Mouse (Mus musculus): ENCODE data around the gene Tcf7l1.

Tcf7l1 gene

DNA sequence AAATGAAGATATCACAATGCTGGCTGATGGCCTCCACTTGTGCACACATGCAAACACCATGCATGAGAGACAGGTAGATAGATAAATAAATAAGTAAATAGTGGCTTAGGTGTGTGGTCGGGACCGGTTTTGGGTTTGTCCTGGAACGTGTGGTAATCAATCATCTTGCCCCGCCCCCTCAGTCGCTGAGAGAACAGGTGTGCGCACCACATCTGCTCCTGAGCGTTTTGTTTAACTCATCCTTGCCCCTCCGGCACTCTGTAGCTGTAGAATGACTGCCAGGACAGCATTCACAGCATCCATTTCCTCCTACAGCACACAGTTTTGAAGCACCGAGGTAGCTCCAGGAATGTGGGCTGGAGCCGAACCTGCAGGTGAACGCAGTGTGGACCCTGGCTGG is 25.4 kb downstream of the Tcf7l1 start:
- ChIA-PET POLR2A (interaction anchor here (0.9 to 6.6 kb wide), 14 partner anchors 8 to 86 kb away, joined by 3 to 72 read pairs (median 7); partner anchors contain the start of gene Tcf7l1 (in 2 of the 4)), CTCF (interaction anchor here in 1 of 4 experiments (0.5 to 0.7 kb wide), 3 partner anchors 13 to 462 kb away, joined by 3 to 4 read pairs (median 3); no protein-coding TSS in a partner anchor)

- ChIA-PET POLR2A (interaction anchor here in 3 of 4 experiments (0.7 to 5.3 kb wide), 14 partner anchors 9 to 109 kb away, joined by 3 to 73 read pairs (median 4); partner anchors contain the start of gene Tcf7l1 (in 2 of the 3)), CTCF (interaction anchor here in 2 of 4 experiments (0.7 to 1.1 kb wide), 3 partner anchors 21 to 95 kb away, joined by 3 read pairs; no protein-coding TSS in a partner anchor)
Measured at GRCm38 (mm10) chr6:72761645-72762044, 27.4 kb downstream of the Tcf7l1 start.

DNA sequence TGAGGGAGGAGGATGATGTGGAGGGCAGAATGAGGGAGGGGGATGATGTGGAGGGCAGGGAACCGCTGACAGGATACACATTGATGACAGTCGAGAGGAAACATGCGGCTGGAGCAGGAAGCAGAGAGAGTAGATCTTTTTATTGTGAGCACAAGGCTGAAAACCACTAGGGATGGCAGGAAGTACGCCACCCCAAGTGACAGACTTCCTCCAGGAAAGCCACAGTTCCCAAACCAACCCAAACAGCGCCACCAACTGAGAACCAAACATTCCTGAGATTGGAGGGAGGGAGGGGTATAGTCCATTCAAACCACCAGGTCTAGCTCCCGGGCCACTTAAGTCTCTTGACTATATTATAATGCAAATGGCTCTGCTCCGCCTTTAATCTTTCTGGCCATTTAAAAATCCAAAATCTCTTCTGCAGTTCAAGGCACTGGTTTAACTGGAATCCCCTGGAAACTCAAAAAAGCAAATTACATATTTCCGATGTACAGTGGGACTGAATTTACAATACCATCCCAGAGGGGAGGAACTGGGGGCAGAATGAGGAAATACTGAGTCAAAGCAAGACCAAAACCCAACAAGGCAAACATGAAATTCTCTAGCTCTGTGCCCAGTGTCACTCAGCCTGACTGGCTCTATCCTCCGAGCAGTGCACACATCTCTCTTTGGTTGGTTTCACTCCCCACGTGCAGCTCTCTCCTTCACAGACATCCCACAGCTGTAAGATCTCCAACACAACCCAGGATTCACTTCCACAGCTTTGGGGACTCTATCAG is 30.6 kb downstream of the Tcf7l1 start:
- ChIA-PET POLR2A (interaction anchor here (0.5 to 5.3 kb wide), 38 partner anchors 8 to 851 kb away, joined by 3 to 73 read pairs (median 3); partner anchors contain the start of genes Tcf7l1 (in 2 of the 4) and Mat2a (in 1 of the 4)), CTCF (interaction anchor here (0.6 to 1.3 kb wide), 10 partner anchors 9 to 91 kb away, joined by 3 to 8 read pairs (median 3); partner anchors contain the start of gene Tcf7l1 (in 2 of the 4))

DNA sequence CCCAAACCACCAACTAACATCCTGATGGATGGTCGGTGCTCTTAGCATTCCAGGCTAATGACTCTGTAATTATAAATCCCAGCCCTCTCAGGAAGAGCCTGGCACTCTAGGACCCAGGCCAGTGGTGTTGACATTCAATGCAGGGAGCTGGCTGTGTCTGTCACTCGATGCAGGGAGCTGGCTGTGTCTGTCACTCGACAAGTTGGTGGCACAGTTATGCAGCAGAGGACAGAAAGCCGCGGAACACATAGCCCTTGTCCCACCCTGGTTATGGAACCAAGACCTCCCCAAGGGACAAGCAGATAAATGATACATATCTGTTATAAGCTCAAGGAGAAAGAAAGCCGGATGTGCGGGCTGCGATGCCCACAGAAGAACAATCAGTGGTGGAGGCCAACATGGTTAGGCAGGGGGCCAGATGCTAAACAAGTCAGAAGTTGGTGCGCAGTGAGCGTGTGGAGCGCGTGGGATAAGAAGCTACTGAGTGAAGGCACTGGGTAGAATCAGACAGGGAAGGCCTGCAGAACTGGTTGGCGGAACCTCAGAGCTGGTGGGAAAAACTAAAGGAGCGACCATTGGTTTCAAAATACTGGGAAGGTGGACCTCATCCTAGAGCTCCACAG is 33.7 kb downstream of the Tcf7l1 start:
- CTCF ChIA-PET, result interaction anchor here in 3 of 4 experiments (0.5 to 1.5 kb wide), 8 partner anchors 9 to 153 kb away, joined by 3 to 8 read pairs (median 3); partner anchors contain the start of gene Tcf7l1 (in 1 of the 3)
- POLR2A ChIA-PET, result interaction anchor here (0.6 to 6.0 kb wide), 24 partner anchors 8 to 496 kb away, joined by 3 to 35 read pairs (median 4); partner anchors contain the start of gene Tcf7l1 (in 1 of the 4)

DNA sequence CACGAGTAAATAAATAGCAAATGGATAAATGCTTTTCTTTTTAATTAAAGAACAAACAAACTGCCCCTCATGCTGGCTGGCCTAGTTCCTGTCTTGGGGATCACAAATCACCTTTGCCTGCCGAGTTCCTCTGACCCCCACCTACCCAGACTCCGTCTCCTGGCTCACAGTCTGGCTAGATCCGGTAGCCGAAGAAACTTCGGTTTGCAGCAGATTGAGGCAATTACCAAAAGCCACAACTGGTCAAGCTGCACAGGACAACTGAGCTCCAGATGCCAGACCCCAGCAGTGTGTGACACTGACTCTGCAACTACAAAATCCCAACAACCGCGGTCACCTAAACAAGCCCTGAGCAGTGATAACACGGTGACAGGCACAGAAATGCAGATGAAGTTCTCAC is 34.8 kb downstream of the Tcf7l1 start:
- ChIA-PET POLR2A (interaction anchor here (0.7 to 6.0 kb wide), 19 partner anchors 10 to 315 kb away, joined by 3 to 35 read pairs (median 4); partner anchors contain the start of genes Mat2a (in 1 of the 4) and Tcf7l1 (in 1 of the 4)), CTCF (interaction anchor here in 3 of 4 experiments (0.7 to 1.5 kb wide), 4 partner anchors 13 to 77 kb away, joined by 3 to 4 read pairs (median 3); no protein-coding TSS in a partner anchor)

GRCm38 (mm10) chr6:72753782-72754181 is 35.3 kb downstream of the Tcf7l1 start:
- POLR2A ChIA-PET, result interaction anchor here (0.5 to 6.0 kb wide), 24 partner anchors 9 to 314 kb away, joined by 3 to 35 read pairs (median 4); partner anchors contain the start of genes Elmod3 (in 1 of the 4), Mat2a (in 1 of the 4), Retsat (in 1 of the 4) and Tcf7l1 (in 1 of the 4)
- CTCF ChIA-PET, result interaction anchor here in 3 of 4 experiments (0.6 to 1.0 kb wide), 4 partner anchors 14 to 77 kb away, joined by 3 to 5 read pairs (median 4); no protein-coding TSS in a partner anchor

DNA sequence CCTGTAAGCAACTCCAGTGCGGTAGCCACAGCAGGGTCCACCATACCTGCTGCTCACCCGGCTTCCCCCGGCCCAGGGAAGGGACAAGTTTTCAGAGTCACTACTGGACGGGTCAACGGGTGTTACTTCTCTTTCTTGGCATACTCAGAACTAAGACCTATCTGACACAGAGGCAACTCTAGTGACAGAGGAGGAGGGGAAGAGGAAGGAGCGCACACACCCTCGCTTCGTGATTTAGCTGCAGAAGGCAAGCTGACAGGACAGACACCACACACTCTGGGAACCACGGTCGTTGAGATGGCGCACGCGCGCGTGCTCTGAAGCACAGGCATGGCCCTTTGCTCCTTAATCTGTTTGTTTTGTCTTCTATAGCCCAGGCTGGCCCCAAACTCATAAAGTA is 36.2 kb downstream of the Tcf7l1 start:
- CTCF ChIA-PET, result interaction anchor here in 3 of 4 experiments (0.6 to 1.4 kb wide), 3 partner anchors 24 to 86 kb away, joined by 3 to 5 read pairs (median 5); no protein-coding TSS in a partner anchor

DNA sequence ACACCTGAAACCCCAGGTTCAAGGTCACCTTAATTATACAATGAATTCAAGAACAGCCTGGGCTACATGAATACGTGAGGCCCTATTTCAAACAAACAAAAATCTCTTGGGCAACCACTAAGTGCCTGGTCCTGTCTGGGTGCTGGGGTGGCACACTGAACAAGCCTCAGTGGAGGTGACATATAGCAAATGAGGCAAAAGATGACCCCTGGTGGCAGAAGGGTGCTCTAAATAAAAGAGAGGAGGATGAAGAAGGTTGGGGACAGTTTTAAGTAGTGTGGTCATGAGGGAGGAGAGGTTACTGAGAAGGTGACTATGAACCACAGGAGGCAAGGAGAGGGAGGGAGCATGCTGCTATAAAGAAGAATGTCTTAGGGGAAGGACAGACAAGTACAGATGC is 37.8 kb downstream of the Tcf7l1 start:
- CTCF ChIA-PET, result interaction anchor here in 1 of 4 experiments (1.2 kb wide), 1 partner anchor 115 kb away, joined by 4 read pairs; no protein-coding TSS in a partner anchor
- POLR2A ChIA-PET, result interaction anchor here in 2 of 4 experiments (1.0 to 6.0 kb wide), 5 partner anchors 9 to 37 kb away, joined by 3 to 35 read pairs (median 5); partner anchors contain the start of gene Tcf7l1 (in 1 of the 2)

More for the DNA sequence above, 36.2 kb downstream of the Tcf7l1 start:
- POLR2A ChIA-PET, result interaction anchor here in 3 of 4 experiments (0.9 to 6.0 kb wide), 22 partner anchors 8 to 155 kb away, joined by 3 to 35 read pairs (median 4); partner anchors contain the start of genes Elmod3 (in 1 of the 3), Retsat (in 1 of the 3) and Tcf7l1 (in 1 of the 3)

DNA sequence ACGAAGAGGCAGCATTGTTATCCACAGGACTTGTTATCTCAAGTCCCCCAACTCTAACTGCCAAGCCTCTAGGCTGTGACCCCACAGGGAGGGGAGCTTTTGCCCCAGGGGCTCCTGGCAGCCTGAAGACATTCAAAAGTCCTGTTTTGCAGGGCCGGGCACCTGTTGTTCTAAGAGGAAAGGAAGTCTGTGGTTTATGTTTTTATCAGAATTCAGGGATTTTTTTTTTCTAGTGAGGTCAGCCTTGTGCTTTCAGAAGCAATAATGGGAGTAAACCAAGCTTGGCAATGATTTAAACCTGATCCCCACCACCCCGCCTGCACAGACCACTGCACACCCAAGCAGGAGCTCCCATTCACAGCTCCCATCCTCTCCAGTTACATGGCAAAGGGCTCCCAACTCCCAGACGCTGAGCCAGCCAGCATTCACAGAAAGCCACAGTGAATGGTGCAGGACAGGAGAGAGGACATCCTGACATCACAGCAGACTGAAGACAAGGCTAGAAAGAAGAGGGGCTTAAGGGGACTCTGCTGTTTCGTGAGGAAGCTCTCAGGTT is 40.1 kb downstream of the Tcf7l1 start:
- POLR2A ChIA-PET, result interaction anchor here in 3 of 4 experiments (0.5 to 3.6 kb wide), 30 partner anchors 8 to 153 kb away, joined by 3 to 22 read pairs (median 4); partner anchors contain the start of gene Tgoln1 (in 1 of the 3)
- CTCF ChIA-PET, result interaction anchor here in 1 of 4 experiments (0.7 to 1.2 kb wide), 2 partner anchors 50 to 112 kb away, joined by 3 read pairs; no protein-coding TSS in a partner anchor

DNA sequence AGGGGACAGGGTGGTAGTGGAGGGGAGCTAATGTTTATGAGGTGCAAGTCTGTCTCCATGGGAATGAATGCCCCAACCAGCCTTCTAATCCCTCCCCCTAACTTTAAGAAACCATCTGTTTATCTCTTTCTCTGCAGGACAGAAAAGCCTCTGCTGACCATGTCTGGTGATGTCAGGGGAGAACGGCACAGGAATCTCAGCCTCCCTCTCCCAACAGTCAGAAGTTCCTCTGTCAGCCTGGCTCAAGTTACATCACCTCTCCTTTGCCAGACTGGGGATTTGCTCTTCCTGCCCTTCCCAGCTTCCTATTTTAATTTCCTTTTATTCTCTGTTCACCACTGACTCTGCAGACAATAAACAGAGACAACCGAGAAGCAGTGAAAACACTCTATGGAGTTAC is 40.6 kb downstream of the Tcf7l1 start:
- CTCF ChIA-PET, result interaction anchor here (0.5 to 1.5 kb wide), 8 partner anchors 10 to 112 kb away, joined by 3 to 5 read pairs (median 3); no protein-coding TSS in a partner anchor
- POLR2A ChIA-PET, result interaction anchor here in 3 of 4 experiments (0.6 to 3.6 kb wide), 34 partner anchors 8 to 395 kb away, joined by 3 to 22 read pairs (median 4); partner anchors contain the start of gene Tgoln1 (in 1 of the 3)

GRCm38 (mm10) chr6:72747814-72748213 is 41.2 kb downstream of the Tcf7l1 start:
- ChIA-PET CTCF (interaction anchor here (0.5 to 1.5 kb wide), 7 partner anchors 11 to 101 kb away, joined by 3 to 5 read pairs (median 3); no protein-coding TSS in a partner anchor), POLR2A (interaction anchor here in 3 of 4 experiments (0.6 to 3.6 kb wide), 23 partner anchors 9 to 396 kb away, joined by 3 to 22 read pairs (median 5); partner anchors contain the start of gene Tgoln1 (in 1 of the 3))

DNA sequence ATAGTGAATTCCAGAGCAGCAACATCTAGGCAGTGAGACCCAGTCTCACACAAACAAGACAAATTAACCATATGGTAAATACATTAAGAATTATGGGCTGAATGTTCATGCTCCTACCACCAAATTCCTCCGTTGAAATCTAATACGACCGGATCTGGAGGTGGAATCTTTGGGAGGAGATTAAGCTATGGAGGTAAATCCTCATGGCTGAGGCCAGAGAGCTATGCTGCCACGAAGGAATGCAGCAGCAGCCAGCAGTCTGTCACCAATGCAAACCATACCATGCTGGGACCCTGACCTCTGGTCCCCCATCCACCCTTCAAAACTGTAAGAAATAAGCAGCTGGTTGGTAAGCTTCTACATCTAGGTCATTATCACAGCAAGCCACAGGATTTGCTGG is 41.9 kb downstream of the Tcf7l1 start:
- POLR2A ChIA-PET, result interaction anchor here in 3 of 4 experiments (0.9 to 3.6 kb wide), 17 partner anchors 10 to 130 kb away, joined by 3 to 22 read pairs (median 5); partner anchors contain the start of gene Tgoln1 (in 1 of the 3)
- CTCF ChIA-PET, result interaction anchor here in 3 of 4 experiments (1.1 to 1.5 kb wide), 4 partner anchors 12 to 100 kb away, joined by 3 read pairs; no protein-coding TSS in a partner anchor

- ChIA-PET CTCF (no interaction called here), POLR2A (interaction anchor here in 3 of 4 experiments (0.6 to 1.5 kb wide), 11 partner anchors 9 to 147 kb away, joined by 3 to 5 read pairs (median 3); partner anchors contain the start of genes Elmod3 (in 1 of the 3) and Retsat (in 1 of the 3))
Measured at GRCm38 (mm10) chr6:72745781-72746180, 43.3 kb downstream of the Tcf7l1 start.

DNA sequence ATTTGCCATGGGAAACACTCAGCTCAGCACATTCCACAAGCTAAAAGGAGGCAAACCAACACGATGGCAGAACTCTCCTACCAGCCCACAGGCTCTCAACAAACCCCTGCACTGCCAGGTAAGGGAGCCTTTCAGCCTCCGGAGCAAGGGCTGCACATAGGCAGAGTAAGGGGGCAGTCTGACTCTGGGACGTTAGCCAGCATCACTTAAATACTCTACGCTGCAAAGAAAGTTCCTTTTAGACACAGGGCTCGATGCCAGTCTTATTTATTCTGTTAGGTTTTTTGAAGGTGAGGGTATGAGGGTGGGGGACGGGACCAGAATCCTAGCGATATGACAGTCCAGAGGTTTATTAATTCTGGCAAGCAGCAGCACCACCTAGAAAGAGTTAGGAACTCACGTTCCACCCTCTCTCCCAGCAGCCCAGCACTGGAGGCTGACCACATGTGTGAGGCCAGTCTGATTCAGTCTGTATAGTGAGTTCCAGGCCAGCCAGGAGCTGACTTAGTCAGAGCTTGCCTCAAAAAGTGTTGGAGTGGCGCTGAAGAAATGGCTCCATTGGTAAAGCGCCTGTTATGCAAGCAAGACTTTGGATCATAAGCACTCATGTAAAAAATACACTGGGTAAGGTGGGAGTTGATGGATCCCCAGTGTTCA is 44.8 kb downstream of the Tcf7l1 start:
- ChIA-PET POLR2A (interaction anchor here in 2 of 4 experiments (1.0 to 1.7 kb wide), 5 partner anchors 9 to 150 kb away, joined by 3 to 4 read pairs (median 4); no protein-coding TSS in a partner anchor), CTCF (interaction anchor here in 1 of 4 experiments (0.7 kb wide), 1 partner anchor 112 kb away, joined by 3 read pairs; no protein-coding TSS in a partner anchor)

GRCm38 (mm10) chr6:72743624-72744041 is 45.4 kb downstream of the Tcf7l1 start:
- ChIA-PET POLR2A (interaction anchor here in 1 of 4 experiments (1.1 to 1.7 kb wide), 4 partner anchors 14 to 35 kb away, joined by 3 to 4 read pairs (median 3); no protein-coding TSS in a partner anchor), CTCF (interaction anchor here in 1 of 4 experiments (0.7 kb wide), 1 partner anchor 111 kb away, joined by 3 read pairs; no protein-coding TSS in a partner anchor)

GRCm38 (mm10) chr6:72742331-72742730 is 46.7 kb downstream of the Tcf7l1 start:
- ChIA-PET POLR2A (interaction anchor here in 2 of 4 experiments (1.0 to 1.7 kb wide), 4 partner anchors 9 to 84 kb away, joined by 3 to 4 read pairs (median 4); no protein-coding TSS in a partner anchor), CTCF (no interaction called here)

All from embryonic stem cell, embryonic (primary cell).